Mouse (Mus musculus): ENCODE results near the gene Gtpbp3. TPM values are rescaled to one million over a fixed set of nuclear protein-coding genes. Genes with fewer than 3 reads are reported as not detected.
"Not testable (repeated sequence)": the region's sequence is repeated elsewhere in the genome, so short reads cannot be mapped to it uniquely, and the experiment has no call there.

Gene Gtpbp3
- polyA plus RNA-seq, 1 experiment: 35.0 TPM

GRCm38 (mm10) chr8:71505979-71506378 is 18.1 kb downstream of the Gtpbp3 start:
- TF ChIP-seq CTCF (IDR thresholded peaks at IDR 0.05; ENCODE audit: extremely low read depth, insufficient read depth, low read length) (no peak), POLR2A (IDR thresholded peaks at IDR 0.05; ENCODE audit: extremely low read depth, insufficient read depth, low read length) (no peak)
- H3K27ac ChIP-seq (ENCODE audit: insufficient read depth, low read length): no peak overlapping the region
- no peaks in the 10 kb centered on the region for H3K4me1 ChIP-seq (ENCODE audit: control insufficient read depth, insufficient read depth, low read length)
- no peak overlapping the region for H3K4me3 ChIP-seq (ENCODE audit: insufficient read depth, low read length)

- no peaks in the 10 kb centered on the region for H3K4me1 ChIP-seq (ENCODE audit: control insufficient read depth, insufficient read depth, low read length)
- no peak overlapping the region for H3K27ac ChIP-seq (ENCODE audit: insufficient read depth, low read length)
- peak overlapping the region; percentile 55 for H3K4me3 ChIP-seq (ENCODE audit: insufficient read depth, low read length)
- no peak for TF ChIP-seq CTCF (IDR thresholded peaks at IDR 0.05; ENCODE audit: extremely low read depth, insufficient read depth, low read length)
- peak; percentile 65; the same call in 1 of the 2 replicates for TF ChIP-seq POLR2A (IDR thresholded peaks at IDR 0.05; ENCODE audit: extremely low read depth, insufficient read depth, low read length)
Measured at GRCm38 (mm10) chr8:71507589-71508104, 19.7 kb downstream of the Gtpbp3 start.

GRCm38 (mm10) chr8:71509316-71509715 is 21.4 kb downstream of the Gtpbp3 start:
- no peak for TF ChIP-seq CTCF (IDR thresholded peaks at IDR 0.05; ENCODE audit: extremely low read depth, insufficient read depth, low read length)
- no peak for TF ChIP-seq POLR2A (IDR thresholded peaks at IDR 0.05; ENCODE audit: extremely low read depth, insufficient read depth, low read length)
- H3K27ac ChIP-seq (ENCODE audit: insufficient read depth, low read length): no peak overlapping the region
- no peak overlapping the region for H3K4me3 ChIP-seq (ENCODE audit: insufficient read depth, low read length)
- no peaks in the 10 kb centered on the region for H3K4me1 ChIP-seq (ENCODE audit: control insufficient read depth, insufficient read depth, low read length)

GRCm38 (mm10) chr8:71511644-71512043 is 23.7 kb downstream of the Gtpbp3 start, which contains the start of gene Plvap:
Gene Plvap (minus strand): TSS chr8:71511752.
- TF ChIP-seq CTCF (IDR thresholded peaks at IDR 0.05; ENCODE audit: extremely low read depth, insufficient read depth, low read length): no peak
- no peaks in the 10 kb centered on the region for H3K4me1 ChIP-seq (ENCODE audit: control insufficient read depth, insufficient read depth, low read length)
- no peak within 1 kb of the TSS for H3K4me3 ChIP-seq (ENCODE audit: insufficient read depth, low read length)
- H3K27ac ChIP-seq (ENCODE audit: insufficient read depth, low read length): no peak within 1 kb of the TSS

GRCm38 (mm10) chr8:71513018-71513754 is 25.3 kb downstream of the Gtpbp3 start:
- no peak overlapping the region for H3K4me3 ChIP-seq (ENCODE audit: insufficient read depth, low read length)
- TF ChIP-seq CTCF (IDR thresholded peaks at IDR 0.05; ENCODE audit: extremely low read depth, insufficient read depth, low read length) (no peak), POLR2A (IDR thresholded peaks at IDR 0.05; ENCODE audit: extremely low read depth, insufficient read depth, low read length) (no peak)
- no peaks in the 10 kb centered on the region for H3K4me1 ChIP-seq (ENCODE audit: control insufficient read depth, insufficient read depth, low read length)
- H3K27ac ChIP-seq (ENCODE audit: insufficient read depth, low read length): no peak overlapping the region

GRCm38 (mm10) chr8:71515043-71515442 is 27.1 kb downstream of the Gtpbp3 start:
- no peak for TF ChIP-seq CTCF (IDR thresholded peaks at IDR 0.05; ENCODE audit: extremely low read depth, insufficient read depth, low read length)
- no peak for TF ChIP-seq POLR2A (IDR thresholded peaks at IDR 0.05; ENCODE audit: extremely low read depth, insufficient read depth, low read length)

GRCm38 (mm10) chr8:71516786-71517185 is 28.9 kb downstream of the Gtpbp3 start:
- H3K4me3 ChIP-seq (ENCODE audit: insufficient read depth, low read length): no peak overlapping the region
- H3K4me1 ChIP-seq (ENCODE audit: control insufficient read depth, insufficient read depth, low read length): no peaks in the 10 kb centered on the region
- TF ChIP-seq POLR2A (IDR thresholded peaks at IDR 0.05; ENCODE audit: extremely low read depth, insufficient read depth, low read length) (no peak), CTCF (IDR thresholded peaks at IDR 0.05; ENCODE audit: extremely low read depth, insufficient read depth, low read length) (no peak)

More at GRCm38 (mm10) chr8:71515043-71515442, 27.1 kb downstream of the Gtpbp3 start:
- H3K4me3 ChIP-seq (ENCODE audit: insufficient read depth, low read length): no peak overlapping the region
- H3K27ac ChIP-seq (ENCODE audit: insufficient read depth, low read length): no peak overlapping the region
- no peaks in the 10 kb centered on the region for H3K4me1 ChIP-seq (ENCODE audit: control insufficient read depth, insufficient read depth, low read length)

GRCm38 (mm10) chr8:71519037-71519825 is 31.3 kb downstream of the Gtpbp3 start:
- TF ChIP-seq CTCF (IDR thresholded peaks at IDR 0.05; ENCODE audit: extremely low read depth, insufficient read depth, low read length): peak; percentile 58
- H3K4me3 ChIP-seq (ENCODE audit: insufficient read depth, low read length); H3K27ac ChIP-seq (ENCODE audit: insufficient read depth, low read length); H3K4me1 ChIP-seq (ENCODE audit: control insufficient read depth, insufficient read depth, low read length): not testable (repeated sequence)

More at GRCm38 (mm10) chr8:71516786-71517185, 28.9 kb downstream of the Gtpbp3 start:
- no peak overlapping the region for H3K27ac ChIP-seq (ENCODE audit: insufficient read depth, low read length)

- no peak overlapping the region for H3K27ac ChIP-seq (ENCODE audit: insufficient read depth, low read length)
- H3K4me1 ChIP-seq (ENCODE audit: control insufficient read depth, insufficient read depth, low read length): no peaks in the 10 kb centered on the region
- H3K4me3 ChIP-seq (ENCODE audit: insufficient read depth, low read length): no peak overlapping the region
- TF ChIP-seq CTCF (IDR thresholded peaks at IDR 0.05; ENCODE audit: extremely low read depth, insufficient read depth, low read length) (peak; percentile 88), POLR2A (IDR thresholded peaks at IDR 0.05; ENCODE audit: extremely low read depth, insufficient read depth, low read length) (no peak)
Measured at GRCm38 (mm10) chr8:71521634-71522033, 33.7 kb downstream of the Gtpbp3 start.

All from cortical plate, adult 2 months (tissue).